ENCODE assay signal across 8 mouse cellular contexts in the genomic region with DNA sequence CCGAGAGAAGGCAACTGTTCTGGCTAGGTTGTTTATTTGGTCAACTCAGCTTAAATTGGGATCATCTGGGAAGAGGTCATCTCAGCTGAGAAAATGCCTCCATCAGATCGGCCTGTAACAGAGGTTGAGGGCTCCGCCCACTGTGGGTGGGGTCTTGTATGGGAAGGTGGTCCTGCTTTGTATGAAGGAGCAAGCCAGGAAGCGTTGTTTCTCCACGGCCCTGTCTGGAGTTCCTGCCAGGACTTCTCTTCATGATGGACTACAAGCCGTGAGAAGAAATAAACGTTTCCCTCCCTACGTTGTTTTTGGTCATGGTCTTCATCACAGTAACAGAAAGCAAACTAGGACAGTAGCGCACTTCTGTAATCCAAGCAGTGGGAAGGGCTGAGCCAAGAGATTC. TPM values are rescaled to one million over a fixed set of nuclear protein-coding genes. Genes with fewer than 3 reads are reported as not detected.
DNase-seq lines count a peak whose midpoint lies in the region; ATAC-seq and TF ChIP-seq lines count a peak whose summit lies in the region.

No protein-coding gene starts in this region.

- peak; percentile 15 for DNase-seq in adrenal gland, postnatal 10 days
- no peak for DNase-seq in adrenal gland, adult 2 months
- peak; percentile 83 for DNase-seq in ES-CJ7 (ENCODE audit: low read depth, low spot score)
- DNase-seq in hindbrain, embryonic 11.5 days (ENCODE audit: low spot score) = peak; percentile 73
- peak; percentile 61 for DNase-seq in neural tube, embryonic 11.5 days (ENCODE audit: low spot score)
- DNase-seq in layer of hippocampus, adult 2 months (ENCODE audit: low spot score in 2 of 2) = no peak

- no peak overlapping the region for H3K9ac ChIP-seq in hindbrain, embryonic 11.5 days (ENCODE audit: low read depth, low read length)
- H3K9ac ChIP-seq in liver, embryonic 12.5 days = peak overlapping the region; percentile 8; the same call in 1 of the 2 replicates
- H3K9ac ChIP-seq in neural tube, embryonic 11.5 days (ENCODE audit: low read length) = no peak overlapping the region

- H3K27ac ChIP-seq in hindbrain, embryonic 11.5 days (ENCODE audit: low read depth, low read length) = no peak overlapping the region
- H3K27ac ChIP-seq in liver, embryonic 12.5 days = 0 out of 2 replicates have a peak overlapping the region, but pooled peaks have one; percentile 32
- no peak overlapping the region for H3K27ac ChIP-seq in neural tube, embryonic 11.5 days (ENCODE audit: low read depth, low read length)
- no peak overlapping the region for H3K27ac ChIP-seq in layer of hippocampus, adult 2 months

- H3K4me3 ChIP-seq in hindbrain, embryonic 11.5 days (ENCODE audit: low read depth, low read length) = no peak overlapping the region
- peak overlapping the region; percentile 24 for H3K4me3 ChIP-seq in liver, embryonic 12.5 days
- no peak overlapping the region for H3K4me3 ChIP-seq in neural tube, embryonic 11.5 days (ENCODE audit: low read depth, low read length)
- H3K4me3 ChIP-seq in layer of hippocampus, adult 2 months = no peak overlapping the region

- H3K27me3 ChIP-seq in hindbrain, embryonic 11.5 days (ENCODE audit: control insufficient read depth, insufficient read depth, low read length) = no peaks in the 10 kb centered on the region
- H3K27me3 ChIP-seq in liver, embryonic 12.5 days (replicated peaks) = 0 out of 2 replicates have a peak, but pooled peaks cover 5% of the 10 kb centered on the region
- no peaks in the 10 kb centered on the region for H3K27me3 ChIP-seq in neural tube, embryonic 11.5 days (ENCODE audit: control insufficient read depth, insufficient read depth, low read length)

- H3K4me2 ChIP-seq in hindbrain, embryonic 11.5 days (replicated peaks; ENCODE audit: low read depth, low read length) = no peak overlapping the region
- peak overlapping the region; percentile 57 for H3K4me2 ChIP-seq in liver, embryonic 12.5 days
- H3K4me2 ChIP-seq in neural tube, embryonic 11.5 days (ENCODE audit: low read depth) = peak overlapping the region; percentile 29

- H3K36me3 ChIP-seq in hindbrain, embryonic 11.5 days (ENCODE audit: control insufficient read depth, insufficient read depth, low read length) = no peaks in the 10 kb centered on the region
- H3K36me3 ChIP-seq in liver, embryonic 12.5 days = no peaks in the 10 kb centered on the region
- H3K36me3 ChIP-seq in neural tube, embryonic 11.5 days (ENCODE audit: control insufficient read depth, insufficient read depth, low read length) = no peaks in the 10 kb centered on the region

- TF ChIP-seq CTCF in layer of hippocampus, adult 2 months (conservative IDR thresholded peaks at IDR 0.05) = no peak

- ATAC-seq in hindbrain, embryonic 11.5 days (ENCODE audit: low FRiP score) = no peak
- no peak for ATAC-seq in liver, embryonic 12.5 days
- ATAC-seq in neural tube, embryonic 11.5 days (ENCODE audit: insufficient read depth, low FRiP score, low TSS enrichment) = no peak
- no peak for ATAC-seq in granulocyte monocyte progenitor cell, adult 5-6 weeks (replicated peaks; ENCODE audit: poor library complexity, severe bottlenecking)

- H3K4me1 ChIP-seq in hindbrain, embryonic 11.5 days (replicated peaks; ENCODE audit: control insufficient read depth, insufficient read depth, low read length) = peaks cover 4% of the 10 kb centered on the region; the same call in 1 of the 2 replicates
- H3K4me1 ChIP-seq in liver, embryonic 12.5 days = peaks cover 42% of the 10 kb centered on the region
- H3K4me1 ChIP-seq in neural tube, embryonic 11.5 days (ENCODE audit: control insufficient read depth, insufficient read depth, low read length) = peaks cover 8% of the 10 kb centered on the region; the same call in 1 of the 2 replicates

- WGBS in hindbrain, embryonic 11.5 days = 6% methylated on average over 9 of the region's 9 CpGs
- 12% methylated on average over 9 of the region's 9 CpGs for WGBS in liver, embryonic 12.5 days (ENCODE audit: insufficient replicate concordance)
- 7% methylated on average over 9 of the region's 9 CpGs for WGBS in neural tube, embryonic 11.5 days

- no peaks in the 10 kb centered on the region for H3K9me3 ChIP-seq in hindbrain, embryonic 11.5 days (ENCODE audit: control insufficient read depth, low read length)
- H3K9me3 ChIP-seq in liver, embryonic 12.5 days (replicated peaks) = no peaks in the 10 kb centered on the region
- H3K9me3 ChIP-seq in neural tube, embryonic 11.5 days (ENCODE audit: control insufficient read depth, low read length) = no peaks in the 10 kb centered on the region

RNA-seq across cellular contexts. Expression of gene Tsc1, which starts 2.1 kb away (rescaled TPM):
- total RNA-seq in adrenal gland, postnatal 10 days (2021) = 10 to 100 TPM; 15.5 to 20.7 TPM
- total RNA-seq in adrenal gland, adult 2 months (2021) = 10 to 100 TPM; 17.8 to 19.3 TPM
- 7.8 and 8.3 TPM in 2 replicates for polyA plus RNA-seq in adrenal gland, adult 2 months (2012; rRNA removed)
- 22.4 and 25.1 TPM in 2 replicates for polyA plus RNA-seq in hindbrain, embryonic 11.5 days (2014; fragmentation: Nextera tagmentation; extraction: Ambion mirVana)
- polyA plus RNA-seq in liver, embryonic 12.5 days (2016; fragmentation: Nextera tagmentation; extraction: Ambion mirVana) = 12.5 and 13.6 TPM in 2 replicates
- 24.1 TPM in 2 replicates for polyA plus RNA-seq in neural tube, embryonic 11.5 days (2014; fragmentation: Nextera tagmentation; extraction: Ambion mirVana)
- total RNA-seq in granulocyte monocyte progenitor cell, adult 5-6 weeks (2014; fragmentation: Nextera tagmentation) = 17.4 and 23.7 TPM in 2 replicates
- total RNA-seq in granulocyte monocyte progenitor cell, adult 5-6 weeks (2017) = 11.1 and 12.4 TPM in 2 replicates
- 10 to 100 TPM; 47.1 to 49.1 TPM for total RNA-seq in layer of hippocampus, adult 2 months (2021)

RNA-seq across cellular contexts. Expression of gene Gfi1b, which starts 17.1 kb away (rescaled TPM):
- total RNA-seq in adrenal gland, postnatal 10 days (2021) = 1 to 10 TPM in 1 of 2 experiments, under 1 TPM in 1; 0.66 to 4.4 TPM
- not detected for total RNA-seq in adrenal gland, adult 2 months (2021)
- 0.15 and 0.22 TPM in 2 replicates for polyA plus RNA-seq in adrenal gland, adult 2 months (2012; rRNA removed)
- 2.6 and 3.1 TPM in 2 replicates for polyA plus RNA-seq in hindbrain, embryonic 11.5 days (2014; fragmentation: Nextera tagmentation; extraction: Ambion mirVana)
- 117 and 121 TPM in 2 replicates for polyA plus RNA-seq in liver, embryonic 12.5 days (2016; fragmentation: Nextera tagmentation; extraction: Ambion mirVana)
- 2.6 and 3.3 TPM in 2 replicates for polyA plus RNA-seq in neural tube, embryonic 11.5 days (2014; fragmentation: Nextera tagmentation; extraction: Ambion mirVana)
- 1.4 TPM in 1 of 2 replicates, not detected in the other for total RNA-seq in granulocyte monocyte progenitor cell, adult 5-6 weeks (2014; fragmentation: Nextera tagmentation)
- total RNA-seq in granulocyte monocyte progenitor cell, adult 5-6 weeks (2017) = 1.9 and 2.0 TPM in 2 replicates
- not detected for total RNA-seq in layer of hippocampus, adult 2 months (2021)

RNA-seq across cellular contexts. Expression of gene Gtf3c5, which starts 55.3 kb away (rescaled TPM):
- 10 to 100 TPM; 15.5 to 21.5 TPM for total RNA-seq in adrenal gland, postnatal 10 days (2021)
- 10 to 100 TPM; 15.4 to 21.6 TPM for total RNA-seq in adrenal gland, adult 2 months (2021)
- 14.8 and 16.0 TPM in 2 replicates for polyA plus RNA-seq in adrenal gland, adult 2 months (2012; rRNA removed)
- 38.1 and 38.2 TPM in 2 replicates for polyA plus RNA-seq in hindbrain, embryonic 11.5 days (2014; fragmentation: Nextera tagmentation; extraction: Ambion mirVana)
- 24.9 and 26.3 TPM in 2 replicates for polyA plus RNA-seq in liver, embryonic 12.5 days (2016; fragmentation: Nextera tagmentation; extraction: Ambion mirVana)
- polyA plus RNA-seq in neural tube, embryonic 11.5 days (2014; fragmentation: Nextera tagmentation; extraction: Ambion mirVana) = 39.7 and 43.8 TPM in 2 replicates
- 25.9 and 31.5 TPM in 2 replicates for total RNA-seq in granulocyte monocyte progenitor cell, adult 5-6 weeks (2014; fragmentation: Nextera tagmentation)
- total RNA-seq in granulocyte monocyte progenitor cell, adult 5-6 weeks (2017) = 12.6 and 16.5 TPM in 2 replicates
- total RNA-seq in layer of hippocampus, adult 2 months (2021) = 10 to 100 TPM; 18.2 to 20.7 TPM

Comparison
In these comparisons a context has a peak if more than half of its experiments do, and no peak if none do; other contexts are left out.
1. DNase-seq: peak in adrenal gland, postnatal 10 days (single experiment), ES-CJ7 (single experiment), hindbrain, embryonic 11.5 days (single experiment) and neural tube, embryonic 11.5 days (single experiment); none in adrenal gland, adult 2 months (single experiment) and layer of hippocampus, adult 2 months (0 of 2).